Mouse (Mus musculus) ovary, adult 2 months (tissue): Measurements from ENCODE around the gene Smpd1. TPM values are rescaled to one million over a fixed set of nuclear protein-coding genes. Genes with fewer than 3 reads are reported as not detected.

Source experiments
- polyA plus RNA-seq: library from polyadenylated mRNA; depleted of rRNA; stranded (reverse); fragments of >200 nt; gene quantifications from 2 replicates; pipeline ENCODE4 v1.2.3, GENCODE M21; 2012; rRNA removed

Smpd1 gene
- polyA plus RNA-seq = 46.2 and 47.8 TPM in 2 replicates

DNA sequence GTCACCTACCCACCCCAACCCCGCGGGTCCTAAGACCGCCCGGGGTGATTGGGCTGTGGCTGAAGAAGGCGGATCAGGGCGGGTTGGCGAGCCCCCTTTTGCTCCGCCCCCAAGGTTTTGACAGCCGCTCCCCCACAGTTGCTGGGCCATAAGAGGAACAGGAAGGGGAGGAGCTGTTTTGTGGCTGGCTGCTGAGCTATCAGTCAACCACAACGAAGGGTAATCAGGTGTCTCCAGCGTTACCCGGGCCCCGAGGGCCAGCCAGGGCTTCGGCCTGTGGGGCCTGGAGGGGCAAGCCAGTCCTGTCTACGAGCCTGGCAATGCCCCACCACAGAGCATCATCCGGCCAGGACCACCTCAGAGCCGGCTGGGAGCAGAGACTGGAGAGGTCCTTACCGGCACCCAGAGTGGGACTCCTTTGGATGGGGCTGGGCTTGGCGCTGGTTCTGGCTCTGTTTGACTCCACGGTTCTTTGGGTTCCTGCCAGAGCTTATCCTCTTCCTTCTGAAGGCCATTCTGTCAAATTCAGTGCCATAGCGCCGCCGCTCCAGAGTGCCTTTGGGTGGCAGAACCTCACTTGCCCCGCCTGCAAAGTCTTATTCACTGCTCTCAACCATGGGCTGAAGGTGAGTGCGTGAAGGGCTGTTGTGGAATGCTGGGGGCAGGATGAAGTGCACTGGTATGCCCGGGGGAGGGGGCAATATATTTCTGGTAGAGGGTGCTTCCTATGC lies at the start of gene Smpd1:
Smpd1 (plus strand) TSS at position 149 of the 731 bp plus-strand sequence.

DNA sequence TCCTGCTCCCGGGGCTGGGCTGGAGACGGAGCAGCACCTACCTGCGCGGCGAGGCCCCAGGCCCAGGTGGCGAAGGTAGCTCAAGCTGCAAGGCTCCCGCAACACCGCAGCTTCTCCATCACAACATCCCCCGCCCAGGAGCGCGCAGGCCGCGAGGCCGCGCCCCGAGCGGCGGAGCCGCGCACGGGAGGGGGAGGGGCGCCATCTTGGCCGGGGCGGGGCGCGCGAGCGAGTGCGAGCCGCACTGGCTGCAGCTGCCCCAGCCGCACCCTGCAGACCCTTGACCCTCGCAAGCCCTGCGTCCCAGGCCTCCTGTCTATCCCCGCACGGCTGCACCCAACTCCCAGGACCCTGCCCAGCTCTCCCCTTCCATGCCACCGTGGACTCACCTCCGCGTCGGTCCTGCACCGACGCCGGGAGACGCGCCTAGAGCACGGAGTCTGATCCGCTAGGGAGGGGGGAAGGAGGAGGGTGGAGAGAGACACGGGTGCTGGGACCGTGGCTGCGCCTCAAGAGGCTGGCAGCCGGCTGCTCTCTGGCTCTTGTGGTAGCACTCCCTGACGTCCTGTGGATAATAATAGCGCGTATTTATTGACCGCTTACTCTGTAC lies 27.0 kb downstream of the Smpd1 start, which contains the start of gene Apbb1:
Apbb1 (minus strand) TSS at position 560 of the 610 bp plus-strand sequence.

Other genes starting within 250 kb of the Smpd1 start
- not detected in 2 replicates for gene Olfr689, start 243.2 kb upstream of the Smpd1 start, polyA plus RNA-seq
- gene Olfr690, start 220.3 kb upstream of the Smpd1 start, polyA plus RNA-seq = not detected in 2 replicates
- not detected in 2 replicates for gene Olfr691, start 212.1 kb upstream of the Smpd1 start, polyA plus RNA-seq
- gene Olfr692, start 186.1 kb upstream of the Smpd1 start, polyA plus RNA-seq = not detected in 2 replicates
- not detected in 2 replicates for gene Gm5901, start 179.3 kb upstream of the Smpd1 start, polyA plus RNA-seq
- 74.6 and 74.9 TPM in 2 replicates for gene Fam160a2, start 154.3 kb upstream of the Smpd1 start, polyA plus RNA-seq
- gene Cnga4, start 149.8 kb upstream of the Smpd1 start, polyA plus RNA-seq = 0.41 and 0.43 TPM in 2 replicates
- 1.8 and 1.9 TPM in 2 replicates for gene Cckbr, start 128.6 kb upstream of the Smpd1 start, polyA plus RNA-seq
- gene Cavin3, start 72.1 kb upstream of the Smpd1 start, polyA plus RNA-seq = 255 and 453 TPM in 2 replicates
- gene Apbb1, start 27.3 kb downstream of the Smpd1 start, polyA plus RNA-seq = 67.2 and 74.9 TPM in 2 replicates
- gene Hpx, start 45.8 kb downstream of the Smpd1 start, polyA plus RNA-seq = 1.8 and 5.5 TPM in 2 replicates
- 78.9 and 79.5 TPM in 2 replicates for gene Trim3, start 79.2 kb downstream of the Smpd1 start, polyA plus RNA-seq
- gene Timm10b, start 85.7 kb downstream of the Smpd1 start, polyA plus RNA-seq = 127 and 182 TPM in 2 replicates
- gene Arfip2, start 86.1 kb downstream of the Smpd1 start, polyA plus RNA-seq = 101 and 109 TPM in 2 replicates
- gene Gm45799, start 86.2 kb downstream of the Smpd1 start, polyA plus RNA-seq = 312 and 349 TPM in 2 replicates
- 3.2 and 3.6 TPM in 2 replicates for gene Dnhd1, start 96.5 kb downstream of the Smpd1 start, polyA plus RNA-seq
- 257 and 273 TPM in 2 replicates for gene Ilk, start 182.2 kb downstream of the Smpd1 start, polyA plus RNA-seq
- gene Rrp8, start 183.0 kb downstream of the Smpd1 start, polyA plus RNA-seq = 13.0 and 13.6 TPM in 2 replicates
- 682 and 827 TPM in 2 replicates for gene Taf10, start 190.0 kb downstream of the Smpd1 start, polyA plus RNA-seq
- gene Tpp1, start 197.9 kb downstream of the Smpd1 start, polyA plus RNA-seq = 138 and 205 TPM in 2 replicates
- 28.5 and 33.8 TPM in 2 replicates for gene Dchs1, start 233.3 kb downstream of the Smpd1 start, polyA plus RNA-seq